Mouse (Mus musculus): Measurements from ENCODE around the gene Adpgk. TPM values are rescaled to one million over a fixed set of nuclear protein-coding genes. Genes with fewer than 3 reads are reported as not detected.

Adpgk gene
- 9.0 and 11.0 TPM in 2 replicates for polyA plus RNA-seq (2012; rRNA removed)

DNA sequence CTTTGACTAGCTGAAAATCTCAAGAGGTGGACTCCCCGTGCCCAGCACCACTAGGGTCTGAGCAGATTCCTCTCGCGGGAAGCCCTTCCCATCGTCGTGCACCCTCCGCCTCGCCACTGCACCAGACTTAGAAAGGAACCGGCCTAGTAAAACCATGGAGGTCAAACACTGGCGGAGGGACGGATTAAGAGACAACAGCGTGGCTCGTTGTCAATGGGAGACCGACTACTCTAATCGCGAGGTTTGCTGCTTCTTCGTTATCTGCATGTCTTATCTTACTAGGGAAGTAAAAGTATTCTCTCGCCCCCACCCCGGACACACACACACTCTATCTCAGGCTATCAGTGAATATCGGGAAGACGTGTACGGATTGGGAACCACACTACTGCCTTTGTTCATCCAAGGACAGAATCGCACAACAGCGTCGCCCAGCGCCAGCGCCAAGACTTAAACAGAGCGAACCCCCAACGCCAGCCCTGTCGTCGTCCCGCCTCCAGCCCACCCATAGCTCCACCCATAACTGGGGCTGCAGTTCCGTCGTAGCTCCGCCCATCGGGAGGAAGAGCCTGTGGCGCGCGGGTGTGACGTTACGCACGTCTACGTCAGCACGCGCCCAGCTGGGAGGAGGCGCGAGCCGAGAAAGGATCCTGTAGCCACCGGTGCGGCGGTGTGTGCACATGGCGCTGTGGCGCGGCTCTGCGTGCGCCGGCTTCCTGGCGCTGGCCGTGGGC, at the start of gene Adpgk:
Adpgk (plus strand) TSS at position 602 of the 731 bp plus-strand sequence.

DNA sequence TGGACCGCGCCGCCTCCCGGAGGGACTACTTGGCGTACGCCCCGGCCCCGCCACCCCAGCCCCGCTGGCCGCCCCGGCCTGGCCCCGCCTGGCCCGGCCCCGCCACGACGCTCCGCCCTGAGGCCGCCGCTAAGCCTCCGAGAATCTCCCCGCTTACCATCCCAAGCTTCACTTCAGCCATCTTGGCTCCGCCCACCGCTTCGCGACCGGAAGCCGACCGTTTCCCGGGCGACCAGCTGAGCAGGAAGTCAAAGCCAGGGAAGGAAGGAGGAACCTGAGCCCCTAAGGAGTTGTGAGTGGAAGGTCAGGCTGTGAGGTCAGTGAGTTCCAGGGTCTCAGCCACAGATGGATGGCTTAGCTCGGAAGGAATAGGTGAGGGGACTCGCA, 61.9 kb downstream of the Adpgk start, which contains the start of gene Bbs4:
Bbs4 (minus strand) TSS at position 256 of the 387 bp plus-strand sequence.

Other genes with a start within 250 kb of the Adpgk start
- 1.4 and 1.5 TPM in 2 replicates for gene Bbs4, start 62.0 kb downstream of the Adpgk start, polyA plus RNA-seq (2012; rRNA removed)
- gene Arih1, start 195.1 kb downstream of the Adpgk start, polyA plus RNA-seq (2012; rRNA removed): 20.5 and 23.6 TPM in 2 replicates
- gene Hexa, start 248.0 kb downstream of the Adpgk start, polyA plus RNA-seq (2012; rRNA removed): 142 and 176 TPM in 2 replicates
- gene Tmem202, start 248.3 kb downstream of the Adpgk start, polyA plus RNA-seq (2012; rRNA removed): 0.34 and 0.86 TPM in 2 replicates

Data from colon, adult 2 months (tissue).